Mouse (Mus musculus) ES-Bruce4 (cell line): ENCODE results near the gene Siglec1. TPM values are rescaled to one million over a fixed set of nuclear protein-coding genes. Genes with fewer than 3 reads are reported as not detected.

ENCODE experiments used
- H3K27ac ChIP-seq: 2 replicates; pipeline ENCODE4 v1.5.1; 2012; ENCODE audit warnings: low read length, inconsistent platforms; ENCODE audit not compliant: insufficient read depth
- H3K27me3 ChIP-seq: 2 replicates; pipeline ENCODE4 v1.6.1; 2012; ENCODE audit warnings: mild to moderate bottlenecking, low read length, inconsistent platforms; ENCODE audit not compliant: control insufficient read depth, poor library complexity, insufficient read depth, severe bottlenecking
- H3K36me3 ChIP-seq: 2 replicates; pipeline ENCODE4 v1.6.1; 2012; ENCODE audit warnings: inconsistent platforms, mild to moderate bottlenecking, low read length, moderate library complexity; ENCODE audit not compliant: control insufficient read depth, poor library complexity, insufficient read depth, severe bottlenecking
- H3K4me1 ChIP-seq: one replicate; pipeline ENCODE4 v1.8.1; 2011; ENCODE audit warnings: low read length; ENCODE audit not compliant: control insufficient read depth, insufficient read depth
- H3K4me3 ChIP-seq: 2 replicates; pipeline ENCODE4 v1.5.1; 2011; ENCODE audit warnings: low read depth, mild to moderate bottlenecking, low read length
- H3K9ac ChIP-seq: 2 replicates; pipeline ENCODE4 v1.6.1; 2012; ENCODE audit warnings: low read depth, mild to moderate bottlenecking, inconsistent platforms; ENCODE audit not compliant: poor library complexity, severe bottlenecking
- H3K9me3 ChIP-seq: replicated peaks from 2 replicates; pipeline ENCODE4 v1.6.1; 2012; ENCODE audit warnings: mild to moderate bottlenecking, low read length, inconsistent platforms; ENCODE audit not compliant: control insufficient read depth, poor library complexity, insufficient read depth, severe bottlenecking
- CTCF ChIP-seq: IDR thresholded peaks from one replicate; pipeline ENCODE4 v1.8.1; 2011; ENCODE audit warnings: low read depth, low read length
- EP300 ChIP-seq: IDR thresholded peaks from 2 replicates; pipeline ENCODE4 v1.6.1; 2011; ENCODE audit warnings: low read depth, low read length; ENCODE audit not compliant: insufficient read depth
- POLR2A ChIP-seq: IDR thresholded peaks from one replicate; pipeline ENCODE4 v1.8.1; 2011; ENCODE audit warnings: low read length; ENCODE audit not compliant: insufficient read depth
- polyA plus RNA-seq: library from polyadenylated mRNA; stranded (reverse); fragments of >200 nt; gene quantifications from 2 replicates; pipeline ENCODE4 v1.2.4, GENCODE M21; 2011; ENCODE audit warnings: low read depth; ENCODE audit not compliant: missing spikeins, insufficient read depth, insufficient read length

The Siglec1 gene
- polyA plus RNA-seq = 0.16 TPM in 1 of 2 replicates, not detected in the other

DNA sequence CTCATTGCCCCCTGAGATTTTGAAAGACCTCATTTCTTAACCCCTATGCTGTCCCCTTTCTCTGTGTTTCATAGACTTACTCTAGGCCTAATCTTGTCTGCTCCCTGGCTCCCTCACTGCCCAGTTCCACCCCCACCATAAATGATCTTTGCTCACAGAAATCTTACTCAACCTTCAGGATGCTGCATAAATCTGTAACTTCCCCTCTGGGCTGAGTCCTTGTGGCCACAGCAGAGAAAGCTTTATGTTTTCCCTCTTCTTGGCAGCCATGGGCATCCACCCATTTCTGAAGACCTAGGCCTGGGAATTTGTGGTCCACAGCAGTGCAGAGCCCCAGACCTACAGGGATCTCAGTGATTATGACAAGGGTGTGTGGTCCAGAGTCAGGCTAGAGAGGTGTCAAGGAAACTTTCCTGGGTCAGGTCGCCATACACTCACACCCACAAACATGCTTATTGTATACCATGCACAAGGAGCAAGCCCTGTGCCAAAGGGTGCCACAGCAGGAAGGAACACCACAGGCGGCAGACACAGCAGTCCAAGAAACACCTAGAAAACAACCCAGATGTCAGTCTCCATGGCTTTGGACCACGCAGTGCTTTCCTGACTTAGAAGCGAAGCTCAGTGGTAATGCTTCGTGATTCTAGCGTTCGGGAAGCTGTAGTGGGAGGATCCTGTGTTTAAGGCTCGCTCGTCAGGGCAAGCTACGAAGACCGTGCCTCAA is at the start of gene Siglec1:
TSS of gene Siglec1 (minus strand) at position 99 of the 724 bp plus-strand sequence.
- TF ChIP-seq EP300 = no peak
- TF ChIP-seq POLR2A = no peak
- TF ChIP-seq CTCF = no peak

DNA sequence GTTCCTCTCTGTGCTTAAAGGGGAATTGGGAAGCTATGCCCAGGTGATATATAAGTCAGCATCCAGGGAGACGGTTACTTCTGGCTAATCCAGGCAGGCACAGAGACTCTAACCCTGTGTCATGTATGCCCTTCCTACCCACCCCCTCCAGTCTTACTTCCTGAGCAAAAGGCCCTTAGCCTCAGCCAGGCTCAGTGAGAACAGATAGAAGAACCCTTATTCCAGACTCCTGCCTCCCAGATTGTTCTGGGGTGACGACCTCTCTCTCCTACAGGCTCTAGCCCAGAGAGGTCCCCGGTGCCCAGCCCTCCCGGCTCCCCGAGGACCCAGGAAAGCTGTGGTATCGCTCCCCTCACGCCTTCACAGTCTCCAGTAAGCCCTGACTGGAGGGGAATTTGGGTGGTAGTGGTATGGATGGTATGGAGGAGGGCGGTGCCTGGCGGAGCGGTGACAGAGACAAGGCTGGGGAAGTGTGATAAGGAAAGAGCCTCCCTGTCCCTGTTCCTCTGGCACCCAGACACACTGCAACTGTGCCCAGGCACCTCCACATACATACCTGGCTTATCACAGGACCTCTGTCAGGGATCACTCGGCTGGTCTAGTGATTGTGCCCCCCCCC is 49.1 kb upstream of the Siglec1 start:
- Histone ChIP-seq H3K9ac (no peak overlapping the region), H3K4me1 (no peaks in the 10 kb centered on the region), H3K4me3 (no peak overlapping the region), H3K9me3 (no peaks in the 10 kb centered on the region), H3K36me3 (no peaks in the 10 kb centered on the region), H3K27ac (no peak overlapping the region), H3K27me3 (no peaks in the 10 kb centered on the region)
- no peak for TF ChIP-seq POLR2A

More for the DNA sequence above, at the start of gene Siglec1:
- H3K9ac ChIP-seq = no peak within 1 kb of the TSS
- H3K4me1 ChIP-seq = no peaks in the 10 kb centered on the region
- no peak within 1 kb of the TSS for H3K27ac ChIP-seq
- no peaks in the 10 kb centered on the region for H3K27me3 ChIP-seq
- no peak within 1 kb of the TSS for H3K4me3 ChIP-seq
- no peaks in the 10 kb centered on the region for H3K36me3 ChIP-seq
- no peaks in the 10 kb centered on the region for H3K9me3 ChIP-seq

GRCm38 (mm10) chr2:131134826-131135400 is 48.3 kb upstream of the Siglec1 start:
- TF ChIP-seq EP300 (no peak), CTCF (no peak), POLR2A (no peak)
- H3K4me3 ChIP-seq = no peak overlapping the region
- H3K4me1 ChIP-seq = no peaks in the 10 kb centered on the region
- no peaks in the 10 kb centered on the region for H3K36me3 ChIP-seq
- no peak overlapping the region for H3K27ac ChIP-seq
- H3K9ac ChIP-seq = no peak overlapping the region
- H3K9me3 ChIP-seq = no peaks in the 10 kb centered on the region
- H3K27me3 ChIP-seq = no peaks in the 10 kb centered on the region

- no peak overlapping the region for H3K27ac ChIP-seq
- no peaks in the 10 kb centered on the region for H3K27me3 ChIP-seq
- no peaks in the 10 kb centered on the region for H3K36me3 ChIP-seq
- no peaks in the 10 kb centered on the region for H3K9me3 ChIP-seq
- H3K4me1 ChIP-seq = no peaks in the 10 kb centered on the region
- TF ChIP-seq EP300 (no peak), POLR2A (no peak), CTCF (no peak)
- H3K9ac ChIP-seq = no peak overlapping the region
- H3K4me3 ChIP-seq = no peak overlapping the region
Observed at GRCm38 (mm10) chr2:131134381-131134780, 47.8 kb upstream of the Siglec1 start.

DNA sequence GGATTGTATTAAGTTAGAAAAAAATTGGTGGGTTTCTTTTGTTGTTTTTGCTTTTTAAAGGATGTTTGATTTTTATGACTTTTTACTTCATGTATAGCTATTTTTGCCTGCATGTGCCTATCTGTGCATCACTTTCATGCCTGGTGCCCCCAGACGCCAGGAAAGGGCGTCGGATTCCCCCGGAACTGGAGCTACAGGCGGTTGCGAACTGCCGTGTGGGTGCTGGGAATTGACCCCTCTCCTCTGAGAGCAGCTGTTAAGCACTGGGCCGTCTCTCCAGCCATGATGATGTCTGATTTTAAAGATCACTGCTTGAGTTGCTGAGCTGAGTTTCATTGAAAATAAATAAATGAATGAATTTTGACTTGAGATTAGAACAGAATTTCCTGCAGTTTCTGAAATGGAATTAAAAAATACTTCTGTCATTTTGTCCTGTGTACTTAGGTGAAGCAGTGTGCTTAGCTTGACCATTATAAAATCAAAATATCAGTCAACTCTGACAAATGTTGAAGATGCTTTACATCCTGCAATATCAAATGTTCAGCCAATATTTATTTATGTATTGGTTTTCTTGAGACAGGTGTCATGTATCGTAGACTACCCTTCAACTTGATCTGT is 46.5 kb upstream of the Siglec1 start, which contains the start of gene Gm11037:
TSS of gene Gm11037 (plus strand) at position 568 of the 618 bp plus-strand sequence.
- H3K27ac ChIP-seq = no peak within 1 kb of the TSS
- no peaks in the 10 kb centered on the region; the same call in 1 of the 2 replicates for H3K27me3 ChIP-seq
- H3K9me3 ChIP-seq = no peaks in the 10 kb centered on the region
- no peak for TF ChIP-seq EP300
- TF ChIP-seq CTCF = no peak
- TF ChIP-seq POLR2A = no peak
- H3K4me1 ChIP-seq = no peaks in the 10 kb centered on the region
- no peak within 1 kb of the TSS for H3K4me3 ChIP-seq
- H3K36me3 ChIP-seq = no peaks in the 10 kb centered on the region
- H3K9ac ChIP-seq = no peak within 1 kb of the TSS
